Mouse (Mus musculus): ENCODE data around the gene Nmrk2.

The Nmrk2 gene

GRCm38 (mm10) chr10:81201807-81202758 lies at the start of gene Nmrk2:
TSS of gene Nmrk2 (minus strand) at chr10:81202051.
- no peak for TF ChIP-seq GATA4 (IDR thresholded peaks at IDR 0.05; ENCODE audit: insufficient replicate concordance, low read length)

- no peak for TF ChIP-seq GATA4 (IDR thresholded peaks at IDR 0.05; ENCODE audit: insufficient replicate concordance, low read length)
Measured at GRCm38 (mm10) chr10:81249442-81249841, 47.6 kb upstream of the Nmrk2 start.

GRCm38 (mm10) chr10:81247804-81248203 lies 46.0 kb upstream of the Nmrk2 start:
- TF ChIP-seq GATA4 (IDR thresholded peaks at IDR 0.05; ENCODE audit: insufficient replicate concordance, low read length): no peak

GRCm38 (mm10) chr10:81245166-81245565 lies 43.3 kb upstream of the Nmrk2 start:
- TF ChIP-seq GATA4 (IDR thresholded peaks at IDR 0.05; ENCODE audit: insufficient replicate concordance, low read length): no peak

- TF ChIP-seq GATA4 (IDR thresholded peaks at IDR 0.05; ENCODE audit: insufficient replicate concordance, low read length): no peak
Measured at GRCm38 (mm10) chr10:81244595-81244994, 42.7 kb upstream of the Nmrk2 start.

- TF ChIP-seq GATA4 (IDR thresholded peaks at IDR 0.05; ENCODE audit: insufficient replicate concordance, low read length): no peak
Measured at GRCm38 (mm10) chr10:81244146-81244545, 42.3 kb upstream of the Nmrk2 start.

GRCm38 (mm10) chr10:81242021-81242420 lies 40.2 kb upstream of the Nmrk2 start:
- TF ChIP-seq GATA4 (IDR thresholded peaks at IDR 0.05; ENCODE audit: insufficient replicate concordance, low read length): no peak

- TF ChIP-seq GATA4 (IDR thresholded peaks at IDR 0.05; ENCODE audit: insufficient replicate concordance, low read length): no peak
Measured at GRCm38 (mm10) chr10:81240876-81241275, 39.0 kb upstream of the Nmrk2 start.

- no peak for TF ChIP-seq GATA4 (IDR thresholded peaks at IDR 0.05; ENCODE audit: insufficient replicate concordance, low read length)
Measured at GRCm38 (mm10) chr10:81238618-81239017, 36.8 kb upstream of the Nmrk2 start.

- TF ChIP-seq GATA4 (IDR thresholded peaks at IDR 0.05; ENCODE audit: insufficient replicate concordance, low read length): no peak
Measured at GRCm38 (mm10) chr10:81236471-81237268, 34.8 kb upstream of the Nmrk2 start.

- TF ChIP-seq GATA4 (IDR thresholded peaks at IDR 0.05; ENCODE audit: insufficient replicate concordance, low read length): no peak
Measured at GRCm38 (mm10) chr10:81234206-81234605, 32.4 kb upstream of the Nmrk2 start.

GRCm38 (mm10) chr10:81233226-81233585 lies 31.4 kb upstream of the Nmrk2 start:
- TF ChIP-seq GATA4 (IDR thresholded peaks at IDR 0.05; ENCODE audit: insufficient replicate concordance, low read length): no peak

- peak; percentile 37; the same call in 1 of the 2 replicates for TF ChIP-seq GATA4 (IDR thresholded peaks at IDR 0.05; ENCODE audit: insufficient replicate concordance, low read length)
Measured at GRCm38 (mm10) chr10:81232580-81233225, 30.9 kb upstream of the Nmrk2 start, which contains the start of gene Zfr2. TSS of gene Zfr2 (plus strand) at chr10:81233155.

GRCm38 (mm10) chr10:81231436-81231835 lies 29.6 kb upstream of the Nmrk2 start:
- no peak for TF ChIP-seq GATA4 (IDR thresholded peaks at IDR 0.05; ENCODE audit: insufficient replicate concordance, low read length)
